Mouse (Mus musculus) embryo, embryonic 10.5 days (tissue): ENCODE results near the gene Psmc2.
A peak's percentile ranks its signal among the peaks of the same experiment; 100 is the strongest.

Source experiments
- DNase-seq: peaks from one replicate; pipeline ENCODE4 v3.0.0-alpha.2; 2015; ENCODE audit warnings: low spot score

Gene Psmc2

GRCm38 (mm10) chr5:21804837-21805236 is 19.8 kb downstream of the Psmc2 start:
- no peak for DNase-seq

- DNase-seq = no peak
Measured at GRCm38 (mm10) chr5:21810924-21811323, 25.8 kb downstream of the Psmc2 start.

GRCm38 (mm10) chr5:21813994-21814393 is 28.9 kb downstream of the Psmc2 start:
- peak; percentile 60 for DNase-seq

GRCm38 (mm10) chr5:21826370-21826769 is 41.3 kb downstream of the Psmc2 start:
- DNase-seq = no peak

- no peak for DNase-seq
Measured at GRCm38 (mm10) chr5:21827643-21828042, 42.6 kb downstream of the Psmc2 start.

GRCm38 (mm10) chr5:21828855-21829254 is 43.8 kb downstream of the Psmc2 start:
- DNase-seq = no peak

- no peak for DNase-seq
Measured at GRCm38 (mm10) chr5:21831761-21832160, 46.7 kb downstream of the Psmc2 start.

GRCm38 (mm10) chr5:21844676-21845075 is 59.6 kb downstream of the Psmc2 start:
- DNase-seq = peak; percentile 21

- no peak for DNase-seq
Measured at GRCm38 (mm10) chr5:21846616-21847290, 61.7 kb downstream of the Psmc2 start.

- DNase-seq = no peak
Measured at GRCm38 (mm10) chr5:21847438-21847837, 62.4 kb downstream of the Psmc2 start.

- DNase-seq = peak; percentile 15
Measured at GRCm38 (mm10) chr5:21851679-21852340, 66.7 kb downstream of the Psmc2 start.
